Mouse (Mus musculus): ENCODE measurements around the gene Gm28998. TPM values are rescaled to one million over a fixed set of nuclear protein-coding genes. Genes with fewer than 3 reads are reported as not detected.
"Not testable (repeated sequence)": the region's sequence is repeated elsewhere in the genome, so short reads cannot be mapped to it uniquely, and the experiment has no call there.

Gm28998 gene
- polyA plus RNA-seq (2014; fragmentation: Nextera tagmentation; extraction: Ambion mirVana): not detected in 2 replicates

DNA sequence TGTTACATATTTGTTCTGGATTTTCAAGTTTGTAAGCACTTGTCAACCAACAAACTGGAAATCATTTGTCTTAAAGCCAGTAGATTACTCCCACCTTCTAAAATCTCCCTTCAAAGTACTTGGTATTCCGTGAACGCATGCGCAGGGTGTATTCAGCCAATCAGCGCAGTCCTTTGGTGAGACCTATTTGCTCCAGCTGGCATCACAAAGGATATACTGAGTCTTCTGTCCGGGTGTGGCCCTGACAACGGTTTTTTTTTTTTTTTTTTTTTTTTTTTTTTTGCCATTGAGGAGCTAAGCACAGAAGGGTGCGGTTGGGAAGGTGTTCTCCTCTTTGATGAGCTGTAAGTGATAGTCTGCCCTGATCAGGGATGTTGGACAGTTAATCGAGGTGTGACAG is at the start of gene Gm28998:
TSS of gene Gm28998 (plus strand) at position 301 of the 400 bp plus-strand sequence.
- H3K36me3 ChIP-seq (replicated peaks; ENCODE audit: control insufficient read depth, insufficient read depth); H3K9ac ChIP-seq; H3K9me3 ChIP-seq (ENCODE audit: control insufficient read depth, low read length); H3K4me1 ChIP-seq (replicated peaks; ENCODE audit: control insufficient read depth, insufficient read depth, low read length); H3K4me3 ChIP-seq (replicated peaks; ENCODE audit: low read length); ATAC-seq (ENCODE audit: low FRiP score); H3K4me2 ChIP-seq (replicated peaks); H3K27me3 ChIP-seq (ENCODE audit: control insufficient read depth, insufficient read depth, low read length); DNase-seq (ENCODE audit: low spot score); H3K27ac ChIP-seq: not testable (repeated sequence)
- WGBS: no CpG with 5 or more reads among the region's 8 CpGs

Other genes with a start within 250 kb of the Gm28998 start
- gene Gm21244, start 84.5 kb upstream of the Gm28998 start, polyA plus RNA-seq (2014; fragmentation: Nextera tagmentation; extraction: Ambion mirVana): not detected in 2 replicates
- gene Gm21788, start 151.2 kb downstream of the Gm28998 start, polyA plus RNA-seq (2014; fragmentation: Nextera tagmentation; extraction: Ambion mirVana): not detected in 2 replicates

Measured in hindbrain, embryonic 14.5 days (tissue).